Mouse (Mus musculus) spleen, embryonic (tissue): ENCODE measurements around the gene Sdccag8.
"Not testable (repeated sequence)": the region's sequence is repeated elsewhere in the genome, so short reads cannot be mapped to it uniquely, and the experiment has no call there.

Experiments used
- CTCF ChIA-PET: fragments of 350-600 bp; sonication (Branson Sonifier 250); formaldehyde crosslinking; loops from one replicate; lab custom pipeline; 2022; lab: Charles Lee

Gene Sdccag8

GRCm38 (mm10) chr1:176827365-176827764 lies 12.9 kb downstream of the Sdccag8 start:
- CTCF ChIA-PET = no interaction called here

- CTCF ChIA-PET = no interaction called here
Measured at GRCm38 (mm10) chr1:176827945-176828485, 13.6 kb downstream of the Sdccag8 start.

GRCm38 (mm10) chr1:176828666-176829065 lies 14.2 kb downstream of the Sdccag8 start:
- CTCF ChIA-PET = no interaction called here

- CTCF ChIA-PET = no interaction called here
Measured at GRCm38 (mm10) chr1:176832071-176832470, 17.6 kb downstream of the Sdccag8 start.

GRCm38 (mm10) chr1:176832607-176833006 lies 18.1 kb downstream of the Sdccag8 start:
- CTCF ChIA-PET = no interaction called here

GRCm38 (mm10) chr1:176833257-176833656 lies 18.8 kb downstream of the Sdccag8 start:
- CTCF ChIA-PET = no interaction called here

- CTCF ChIA-PET = no interaction called here
Measured at GRCm38 (mm10) chr1:176833948-176834347, 19.5 kb downstream of the Sdccag8 start.

GRCm38 (mm10) chr1:176834880-176835279 lies 20.4 kb downstream of the Sdccag8 start:
- CTCF ChIA-PET = no interaction called here

GRCm38 (mm10) chr1:176835501-176836294 lies 21.2 kb downstream of the Sdccag8 start:
- CTCF ChIA-PET = no interaction called here

- CTCF ChIA-PET = not testable (repeated sequence)
Measured at GRCm38 (mm10) chr1:176836562-176836961, 22.1 kb downstream of the Sdccag8 start.

- CTCF ChIA-PET = interaction anchor here (0.5 kb wide), 2 partner anchors 112 to 621 kb away, joined by 3 to 10 read pairs; no protein-coding TSS in a partner anchor
Measured at GRCm38 (mm10) chr1:176845082-176845977, 30.9 kb downstream of the Sdccag8 start.

- CTCF ChIA-PET = no interaction called here
Measured at GRCm38 (mm10) chr1:176847118-176847859, 32.8 kb downstream of the Sdccag8 start.

- CTCF ChIA-PET = no interaction called here
Measured at GRCm38 (mm10) chr1:176848613-176849290, 34.3 kb downstream of the Sdccag8 start.

GRCm38 (mm10) chr1:176849377-176849776 lies 34.9 kb downstream of the Sdccag8 start:
- CTCF ChIA-PET = no interaction called here

GRCm38 (mm10) chr1:176851401-176851800 lies 36.9 kb downstream of the Sdccag8 start:
- CTCF ChIA-PET = no interaction called here

- CTCF ChIA-PET = interaction anchor here (0.6 kb wide), 1 partner anchor 63 kb away, joined by 3 read pairs; no protein-coding TSS in a partner anchor
Measured at GRCm38 (mm10) chr1:176852813-176853590, 38.5 kb downstream of the Sdccag8 start.

- CTCF ChIA-PET = interaction anchor here (0.9 kb wide), 1 partner anchor 15 kb away, joined by 3 read pairs; no protein-coding TSS in a partner anchor
Measured at GRCm38 (mm10) chr1:176861981-176862644, 47.7 kb downstream of the Sdccag8 start.

- CTCF ChIA-PET = no interaction called here
Measured at GRCm38 (mm10) chr1:176870501-176870900, 56.0 kb downstream of the Sdccag8 start.

- CTCF ChIA-PET = no interaction called here
Measured at GRCm38 (mm10) chr1:176871975-176872374, 57.5 kb downstream of the Sdccag8 start.
